Mouse (Mus musculus): ENCODE data around the gene Krt80. TPM values are rescaled to one million over a fixed set of nuclear protein-coding genes. Genes with fewer than 3 reads are reported as not detected.

Gene Krt80
- 0.17 and 0.30 TPM in 2 replicates for polyA plus RNA-seq (2012; rRNA removed)

DNA sequence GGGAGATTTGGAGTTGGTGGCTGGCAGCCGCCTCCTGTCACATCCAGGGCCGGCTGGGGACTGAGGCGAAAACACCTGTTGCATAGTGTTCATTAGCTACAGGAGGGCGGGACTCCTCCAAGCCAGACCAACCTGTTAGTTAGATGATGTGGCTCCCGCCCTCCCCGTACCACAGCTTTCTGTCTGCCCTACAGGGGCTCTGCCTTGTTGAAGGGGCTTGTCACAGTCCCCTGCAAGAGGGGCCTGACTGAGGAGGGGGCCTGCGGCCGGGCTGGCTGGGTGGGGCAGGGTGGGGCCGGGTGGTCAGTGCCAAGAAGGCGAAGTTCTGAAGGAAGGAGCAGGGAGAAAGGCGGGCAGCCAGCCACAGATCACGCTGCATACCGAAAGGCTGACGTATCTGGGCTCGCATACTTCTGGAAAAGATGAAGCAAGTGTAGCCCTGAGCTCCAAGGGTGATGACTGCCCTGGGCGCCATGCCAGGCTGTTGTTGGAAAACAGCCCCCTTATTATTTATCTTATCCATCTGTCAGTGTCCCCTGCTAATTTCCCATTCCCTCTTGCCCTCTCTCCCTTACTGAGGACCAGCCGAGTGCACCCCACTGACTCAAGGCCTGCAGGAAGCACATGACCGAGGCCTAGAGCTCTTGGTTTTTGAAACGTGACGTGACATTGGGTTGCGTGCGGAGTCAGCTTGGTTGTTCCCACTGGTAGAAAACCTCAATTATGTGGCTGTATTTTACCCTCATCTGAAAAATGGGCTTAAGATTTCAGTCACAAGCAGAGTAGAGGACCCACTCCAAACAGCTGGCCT is at the start of gene Krt80:
Gene Krt80 (minus strand): TSS at position 62 of the 811 bp plus-strand sequence.

DNA sequence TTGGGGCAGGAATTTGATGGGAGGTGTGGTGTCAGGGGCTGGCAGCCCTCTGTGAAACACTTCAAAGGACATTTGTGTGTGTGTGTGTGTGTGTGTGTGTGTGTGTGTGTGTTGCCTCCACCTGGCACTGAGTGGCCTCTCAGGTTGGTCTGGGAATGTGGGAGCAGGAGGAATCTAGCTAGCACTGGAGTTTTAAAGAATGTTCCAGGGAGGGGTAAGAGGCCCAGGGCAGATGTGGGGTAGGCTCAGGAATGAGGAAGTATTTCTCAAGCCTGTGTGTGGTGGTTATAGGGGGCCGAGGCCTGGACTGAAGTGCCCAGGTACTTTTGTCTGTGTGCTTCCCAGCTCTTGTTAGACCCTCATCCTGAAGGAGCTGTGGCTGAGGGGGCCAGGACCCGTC is 40.8 kb upstream of the Krt80 start, which contains the start of gene Krt7:
Gene Krt7 (plus strand): TSS at position 269 of the 400 bp plus-strand sequence.

Other genes with a start within 250 kb of the Krt80 start
- 8.9 and 10.6 TPM in 2 replicates for gene Acvrl1, start 241.6 kb downstream of the Krt80 start, polyA plus RNA-seq (2012; rRNA removed)
- 28.3 and 29.9 TPM in 2 replicates for gene Acvr1b, start 196.1 kb downstream of the Krt80 start, polyA plus RNA-seq (2012; rRNA removed)
- 13.0 and 13.8 TPM in 2 replicates for gene Grasp, start 146.0 kb downstream of the Krt80 start, polyA plus RNA-seq (2012; rRNA removed)
- 3.0 and 6.0 TPM in 2 replicates for gene Nr4a1, start 115.9 kb downstream of the Krt80 start, polyA plus RNA-seq (2012; rRNA removed)
- gene Atg101, start 85.9 kb downstream of the Krt80 start, polyA plus RNA-seq (2012; rRNA removed): 51.6 and 56.7 TPM in 2 replicates
- gene 6030408B16Rik, start 77.0 kb downstream of the Krt80 start, polyA plus RNA-seq (2012; rRNA removed): 0.28 and 1.3 TPM in 2 replicates
- gene Krt7, start 40.9 kb upstream of the Krt80 start, polyA plus RNA-seq (2012; rRNA removed): 6.8 and 9.1 TPM in 2 replicates
- 0.06 and 0.27 TPM in 2 replicates for gene Krt87, start 68.6 kb upstream of the Krt80 start, polyA plus RNA-seq (2012; rRNA removed)
- not detected in 2 replicates for gene Krt88, start 77.6 kb upstream of the Krt80 start, polyA plus RNA-seq (2012; rRNA removed)
- not detected in 2 replicates for gene Krt81, start 93.6 kb upstream of the Krt80 start, polyA plus RNA-seq (2012; rRNA removed)
- not detected in 2 replicates for gene Krt86, start 103.3 kb upstream of the Krt80 start, polyA plus RNA-seq (2012; rRNA removed)
- gene Krt83, start 121.3 kb upstream of the Krt80 start, polyA plus RNA-seq (2012; rRNA removed): not detected in 2 replicates
- gene Gm49425, start 147.1 kb upstream of the Krt80 start, polyA plus RNA-seq (2012; rRNA removed): not detected in 2 replicates
- not detected in 2 replicates for gene Krt84, start 162.7 kb upstream of the Krt80 start, polyA plus RNA-seq (2012; rRNA removed)
- not detected in 2 replicates for gene Krt82, start 180.5 kb upstream of the Krt80 start, polyA plus RNA-seq (2012; rRNA removed)
- gene Krt90, start 192.8 kb upstream of the Krt80 start, polyA plus RNA-seq (2012; rRNA removed): 0.23 and 0.34 TPM in 2 replicates
- gene Krt75, start 203.7 kb upstream of the Krt80 start, polyA plus RNA-seq (2012; rRNA removed): 0.07 TPM in 1 of 2 replicates, not detected in the other

Data from central nervous system, embryonic 11.5 days (tissue).